Mouse (Mus musculus) small intestine, adult 2 months (tissue): Measurements from ENCODE around the gene S100a13.
A peak's percentile ranks its signal among the peaks of the same experiment; 100 is the strongest.

Source experiments
- CTCF ChIP-seq: fragments of 200-500 bp; IDR thresholded peaks from 2 replicates; pipeline ENCODE4 v1.5.1; 2012; ENCODE audit warnings: low read depth, mild to moderate bottlenecking, control low read depth, inconsistent platforms, low read length, moderate library complexity, mixed read lengths; ENCODE audit not compliant: insufficient replicate concordance, insufficient read length; ENCODE audit errors: extremely low read depth
- POLR2A ChIP-seq: fragments of 200-500 bp; IDR thresholded peaks from 2 replicates; pipeline ENCODE4 v1.6.1; 2012; ENCODE audit warnings: low read depth, mild to moderate bottlenecking, control low read depth, inconsistent platforms, low read length, moderate library complexity

- peak; percentile 69; the same call in 1 of the 2 replicates for TF ChIP-seq CTCF
- no peak for TF ChIP-seq POLR2A
Measured at GRCm38 (mm10) chr3:90525421-90525820, 11.2 kb downstream of the S100a13 start.
